Mouse (Mus musculus) embryonic facial prominence, embryonic 13.5 days (tissue): Measurements from ENCODE around the gene Ccdc42. TPM values are rescaled to one million over a fixed set of nuclear protein-coding genes. Genes with fewer than 3 reads are reported as not detected.
A peak's percentile ranks its signal among the peaks of the same experiment; 100 is the strongest.

Experiments
- ATAC-seq: fragments of 200-750 bp; cut with Nextera tagmentation; 2 replicates; pipeline ENCODE4 v1.8.0; 2017; ENCODE audit warnings: low read depth; ENCODE audit not compliant: insufficient number of reproducible peaks, insufficient read depth, low FRiP score, low TSS enrichment
- H3K27ac ChIP-seq: fragments of 300-500 bp; sonication (generic); 2 replicates; pipeline ENCODE4 v1.5.1; 2015; ENCODE audit warnings: moderate library complexity, mild to moderate bottlenecking, inconsistent platforms
- H3K27me3 ChIP-seq: fragments of 300-500 bp; sonication (generic); 2 replicates; pipeline ENCODE4 v1.6.1; 2015; ENCODE audit warnings: mild to moderate bottlenecking, inconsistent platforms
- H3K36me3 ChIP-seq: fragments of 300-500 bp; sonication (generic); 2 replicates; pipeline ENCODE4 v1.6.1; 2015; ENCODE audit warnings: mild to moderate bottlenecking, inconsistent platforms
- H3K4me1 ChIP-seq: fragments of 300-500 bp; sonication (generic); 2 replicates; pipeline ENCODE4 v1.6.1; 2015; ENCODE audit warnings: inconsistent platforms
- H3K4me2 ChIP-seq: fragments of 300-500 bp; sonication (generic); 2 replicates; pipeline ENCODE4 v1.6.1; 2015; ENCODE audit warnings: moderate library complexity, mild to moderate bottlenecking, inconsistent platforms
- H3K4me3 ChIP-seq: fragments of 300-500 bp; sonication (generic); 2 replicates; pipeline ENCODE4 v1.5.1; 2015; ENCODE audit warnings: mild to moderate bottlenecking, inconsistent platforms
- H3K9ac ChIP-seq: fragments of 300-500 bp; sonication (generic); 2 replicates; pipeline ENCODE4 v1.6.1; 2015; ENCODE audit warnings: mild to moderate bottlenecking, inconsistent platforms
- H3K9me3 ChIP-seq: fragments of 300-500 bp; sonication (generic); 2 replicates; pipeline ENCODE4 v1.6.1; 2016; ENCODE audit warnings: inconsistent platforms
- WGBS: fragments of 180-500 bp; shearing (Covaris S2); methylation state at CpG from one replicate; pipeline ENCODE4 v1.1.7; 2015; ENCODE audit warnings: mixed read lengths; 5-methylcytosine and 5-hydroxymethylcytosine counted together
- polyA plus RNA-seq: library from polyadenylated mRNA; unstranded; fragments of >200 nt; fragmentation: Nextera tagmentation; extraction: Ambion mirVana; gene quantifications from 2 replicates; pipeline ENCODE4 v1.2.1, GENCODE M21; 2015

The Ccdc42 gene
- polyA plus RNA-seq: 0.26 TPM in 1 of 2 replicates, not detected in the other

DNA sequence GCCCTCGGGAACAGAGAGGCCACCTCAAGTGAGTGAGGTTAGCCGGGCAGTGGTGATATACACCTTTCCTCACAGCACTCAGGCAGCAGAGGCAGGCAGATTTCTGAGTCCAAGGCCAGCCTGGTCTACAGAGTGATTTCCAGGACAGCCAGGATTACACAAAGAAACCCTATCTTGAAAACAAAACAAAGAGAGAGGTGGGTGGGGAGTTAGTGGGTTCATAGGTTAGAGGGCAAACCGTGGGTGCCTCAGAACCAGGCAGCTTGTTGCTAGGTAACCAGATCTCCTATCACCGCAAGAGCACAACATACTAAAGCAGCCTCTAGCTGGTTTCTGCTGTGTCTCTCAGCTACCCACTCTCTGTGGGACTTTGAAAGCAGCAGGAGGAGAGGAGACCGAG, at the start of gene Ccdc42:
Ccdc42 (plus strand) TSS at position 301 of the 400 bp plus-strand sequence.
- H3K9ac ChIP-seq: peak within 1 kb of the TSS; percentile 44; the same call in 1 of the 2 replicates
- H3K9me3 ChIP-seq: no peaks in the 10 kb centered on the region
- H3K4me1 ChIP-seq: peaks cover 4% of the 10 kb centered on the region; the same call in 1 of the 2 replicates
- no peak for ATAC-seq
- H3K4me3 ChIP-seq: no peak within 1 kb of the TSS
- no peaks in the 10 kb centered on the region for H3K27me3 ChIP-seq
- 71% methylated on average over 5 of the region's 5 CpGs for WGBS
- no peaks in the 10 kb centered on the region for H3K36me3 ChIP-seq
- no peak within 1 kb of the TSS for H3K27ac ChIP-seq
- no peak within 1 kb of the TSS for H3K4me2 ChIP-seq

DNA sequence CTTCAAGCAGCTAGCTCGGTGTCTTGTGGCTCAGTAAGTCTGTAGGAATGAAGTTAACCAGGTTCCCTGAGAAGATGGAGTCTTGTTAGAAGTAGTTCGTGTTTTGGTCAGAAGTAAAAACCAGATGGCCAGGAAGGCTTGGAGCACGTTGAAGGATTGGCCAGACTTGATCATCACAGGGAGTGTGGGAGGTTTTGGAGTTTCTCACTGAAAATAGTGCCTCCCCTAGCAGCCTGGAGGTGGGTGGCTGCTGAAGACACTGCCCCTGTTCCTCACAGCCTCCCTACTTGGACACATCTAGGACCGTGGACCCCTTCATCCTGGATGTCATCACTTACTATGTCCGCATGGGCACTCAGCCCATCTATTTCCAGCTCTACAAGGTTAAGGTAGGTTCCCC, 47.2 kb upstream of the Ccdc42 start:
- H3K27me3 ChIP-seq: no peaks in the 10 kb centered on the region
- no peak overlapping the region for H3K4me3 ChIP-seq
- no peak overlapping the region for H3K4me2 ChIP-seq
- no peaks in the 10 kb centered on the region for H3K36me3 ChIP-seq
- whole genome bisulfite sequencing: 59% methylated on average over 5 of the region's 5 CpGs
- H3K9me3 ChIP-seq: no peaks in the 10 kb centered on the region
- no peak overlapping the region for H3K9ac ChIP-seq
- ATAC-seq: no peak
- no peak overlapping the region for H3K27ac ChIP-seq
- H3K4me1 ChIP-seq: 0 out of 2 replicates have a peak, but pooled peaks cover 5% of the 10 kb centered on the region

DNA sequence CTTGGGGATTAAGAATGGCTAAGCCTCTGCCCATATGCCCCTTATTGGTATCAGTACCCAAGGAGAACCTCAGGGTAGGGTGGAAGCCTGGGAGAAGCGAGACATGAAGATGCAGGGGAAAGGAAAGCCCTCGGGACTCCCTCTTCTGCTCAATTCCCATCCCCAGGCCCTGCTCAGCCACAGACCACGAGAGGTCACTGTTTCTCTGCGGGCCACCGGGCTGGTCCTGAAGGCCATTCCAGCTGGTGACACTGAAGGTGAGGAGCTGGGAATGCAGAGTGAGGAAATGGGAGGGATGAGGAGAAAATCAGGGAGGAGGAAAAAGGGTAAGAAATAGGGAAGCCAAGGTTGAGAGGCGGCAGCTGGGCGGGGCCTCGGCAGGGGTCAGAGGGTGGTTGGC, 42.3 kb upstream of the Ccdc42 start:
- H3K4me1 ChIP-seq: peaks cover 7% of the 10 kb centered on the region; the same call in 1 of the 2 replicates
- no peaks in the 10 kb centered on the region for H3K27me3 ChIP-seq
- no peak overlapping the region for H3K4me3 ChIP-seq
- H3K36me3 ChIP-seq: no peaks in the 10 kb centered on the region
- H3K9ac ChIP-seq: no peak overlapping the region
- H3K27ac ChIP-seq: no peak overlapping the region
- 9% methylated on average over 8 of the region's 8 CpGs for WGBS
- H3K4me2 ChIP-seq: no peak overlapping the region; the same call in 1 of the 2 replicates
- H3K9me3 ChIP-seq: no peaks in the 10 kb centered on the region
- ATAC-seq: no peak

DNA sequence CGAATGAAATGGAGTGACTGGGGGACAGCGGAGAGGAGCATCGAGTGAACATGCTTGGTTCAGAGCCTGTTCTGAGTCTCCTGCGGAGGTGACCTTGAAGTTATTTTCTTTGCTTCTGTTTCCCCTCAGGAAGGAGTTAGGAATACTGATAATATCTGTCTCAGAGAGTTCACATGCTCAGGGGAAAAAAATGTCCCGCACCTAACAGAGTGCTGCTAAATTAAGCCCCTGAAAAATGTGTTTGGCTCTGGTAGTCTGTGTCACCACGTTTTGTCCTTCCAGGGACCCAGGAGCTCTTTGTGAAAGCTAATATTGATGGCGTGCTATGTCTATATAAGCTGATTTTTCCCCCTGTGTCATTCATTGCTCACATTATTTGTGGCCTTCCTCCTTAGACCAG, 41.6 kb upstream of the Ccdc42 start:
- Histone ChIP-seq H3K36me3 (no peaks in the 10 kb centered on the region), H3K4me2 (no peak overlapping the region), H3K27me3 (no peaks in the 10 kb centered on the region), H3K27ac (no peak overlapping the region), H3K9me3 (no peaks in the 10 kb centered on the region), H3K4me3 (no peak overlapping the region), H3K9ac (no peak overlapping the region), H3K4me1 (peaks cover 7% of the 10 kb centered on the region; the same call in 1 of the 2 replicates)
- no peak for ATAC-seq
- WGBS: 45% methylated on average over 7 of the region's 7 CpGs

DNA sequence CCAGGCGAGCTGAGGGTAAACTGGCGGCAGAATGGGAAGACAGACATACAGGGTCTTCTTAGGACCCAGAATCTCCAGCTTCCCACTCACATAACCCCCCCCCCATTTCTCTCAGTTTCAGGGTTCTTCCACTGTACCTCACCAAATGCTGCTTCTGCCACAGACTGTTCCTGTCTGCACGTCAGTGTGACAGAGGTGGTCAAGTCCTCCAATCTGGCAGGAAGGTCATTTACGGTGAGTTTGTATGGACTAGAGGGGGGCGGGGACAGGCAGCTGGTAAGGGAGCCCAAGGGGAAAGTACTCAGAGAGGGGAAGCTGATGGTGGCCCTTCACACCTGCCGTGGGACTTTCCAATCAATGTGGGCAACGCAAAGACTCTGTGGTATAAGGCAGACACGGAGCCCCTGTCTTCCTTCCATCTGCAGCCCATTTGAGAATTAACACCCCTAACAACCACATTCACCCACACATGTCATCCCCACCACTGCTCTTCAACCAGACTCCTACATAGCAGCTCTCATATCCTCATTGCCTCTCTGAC, 41.1 kb upstream of the Ccdc42 start:
- Histone ChIP-seq H3K4me1 (peaks cover 7% of the 10 kb centered on the region; the same call in 1 of the 2 replicates), H3K9me3 (no peaks in the 10 kb centered on the region), H3K4me3 (no peak overlapping the region), H3K27me3 (no peaks in the 10 kb centered on the region), H3K36me3 (no peaks in the 10 kb centered on the region), H3K9ac (no peak overlapping the region), H3K27ac (no peak overlapping the region), H3K4me2 (no peak overlapping the region)
- no peak for ATAC-seq
- whole genome bisulfite sequencing: 74% methylated on average over 8 of the region's 8 CpGs

DNA sequence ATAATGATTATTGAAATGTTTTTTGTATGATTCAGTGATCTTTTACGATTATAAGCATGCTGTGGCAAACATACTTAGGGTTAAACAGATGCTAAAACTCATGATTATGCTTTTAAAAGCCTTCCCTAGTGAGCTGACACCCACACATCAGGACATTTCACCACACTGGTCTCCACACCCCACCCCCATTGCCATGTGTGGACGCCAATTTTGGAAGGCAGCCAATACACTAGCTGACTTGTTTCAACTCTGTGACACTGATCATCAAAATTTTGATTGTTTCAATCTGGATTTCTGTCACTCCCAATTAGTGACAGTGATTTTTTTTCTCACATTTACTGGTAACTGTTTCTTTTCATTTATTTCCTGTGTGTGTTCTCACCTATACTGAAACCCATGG, 39.3 kb upstream of the Ccdc42 start:
- Histone ChIP-seq H3K27me3 (no peaks in the 10 kb centered on the region), H3K4me3 (no peak overlapping the region), H3K9ac (no peak overlapping the region), H3K9me3 (no peaks in the 10 kb centered on the region), H3K4me2 (no peak overlapping the region), H3K27ac (no peak overlapping the region), H3K4me1 (peaks cover 7% of the 10 kb centered on the region; the same call in 1 of the 2 replicates), H3K36me3 (no peaks in the 10 kb centered on the region)
- 58% methylated on average over 2 of the region's 2 CpGs for WGBS
- ATAC-seq: no peak

DNA sequence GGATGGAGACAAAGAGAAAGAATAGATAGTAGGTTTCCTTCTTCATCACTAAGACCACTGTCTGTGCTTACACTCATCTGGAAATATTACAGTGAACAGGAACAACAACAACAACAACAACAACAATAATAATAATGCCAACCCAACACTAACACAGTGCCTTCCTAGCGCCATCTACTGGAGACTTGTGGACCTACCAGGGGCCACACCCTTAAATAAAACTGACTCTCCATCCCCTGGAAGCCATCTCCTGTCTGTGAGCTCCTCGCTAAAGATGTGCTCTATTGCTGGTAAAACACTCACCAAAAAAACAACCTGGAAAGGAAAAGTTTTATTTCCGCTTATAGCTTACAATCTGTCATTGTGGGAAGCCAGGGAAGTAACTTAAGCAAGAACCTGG, 37.2 kb upstream of the Ccdc42 start:
- H3K36me3 ChIP-seq: no peaks in the 10 kb centered on the region
- no peak overlapping the region for H3K9ac ChIP-seq
- H3K27me3 ChIP-seq: no peaks in the 10 kb centered on the region
- H3K4me2 ChIP-seq: no peak overlapping the region
- ATAC-seq: no peak
- H3K27ac ChIP-seq: no peak overlapping the region
- H3K4me1 ChIP-seq: peaks cover 6% of the 10 kb centered on the region; the same call in 1 of the 2 replicates
- 53% methylated on average over 3 of the region's 3 CpGs for WGBS
- no peaks in the 10 kb centered on the region for H3K9me3 ChIP-seq
- no peak overlapping the region for H3K4me3 ChIP-seq

DNA sequence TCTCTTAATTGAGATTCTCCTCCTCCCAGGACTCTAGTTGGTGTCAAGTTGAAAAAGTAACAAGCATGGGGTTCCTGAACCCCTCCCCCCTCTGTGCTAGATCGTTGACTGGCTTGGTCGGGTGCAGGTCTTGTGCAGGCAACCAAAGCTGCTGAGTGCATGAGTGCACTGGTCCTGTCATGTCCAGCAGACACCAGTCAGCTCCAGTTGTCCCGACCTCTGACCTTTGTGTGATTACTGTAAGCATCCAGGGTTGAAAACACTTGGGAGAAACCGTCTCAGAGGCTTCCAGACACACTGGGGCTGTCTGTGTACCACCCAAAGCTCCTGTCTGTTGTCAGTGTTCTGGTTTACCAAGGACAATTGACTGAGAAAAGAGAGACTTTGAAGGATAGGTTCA, 36.5 kb upstream of the Ccdc42 start:
- no peak overlapping the region for H3K4me2 ChIP-seq
- H3K9me3 ChIP-seq: no peaks in the 10 kb centered on the region
- WGBS: 50% methylated on average over 4 of the region's 4 CpGs
- H3K27me3 ChIP-seq: peaks cover under 1% of the 10 kb centered on the region; the same call in 1 of the 2 replicates
- H3K4me1 ChIP-seq: no peaks in the 10 kb centered on the region
- H3K4me3 ChIP-seq: no peak overlapping the region
- H3K27ac ChIP-seq: no peak overlapping the region
- H3K9ac ChIP-seq: no peak overlapping the region
- ATAC-seq: no peak
- no peaks in the 10 kb centered on the region for H3K36me3 ChIP-seq

DNA sequence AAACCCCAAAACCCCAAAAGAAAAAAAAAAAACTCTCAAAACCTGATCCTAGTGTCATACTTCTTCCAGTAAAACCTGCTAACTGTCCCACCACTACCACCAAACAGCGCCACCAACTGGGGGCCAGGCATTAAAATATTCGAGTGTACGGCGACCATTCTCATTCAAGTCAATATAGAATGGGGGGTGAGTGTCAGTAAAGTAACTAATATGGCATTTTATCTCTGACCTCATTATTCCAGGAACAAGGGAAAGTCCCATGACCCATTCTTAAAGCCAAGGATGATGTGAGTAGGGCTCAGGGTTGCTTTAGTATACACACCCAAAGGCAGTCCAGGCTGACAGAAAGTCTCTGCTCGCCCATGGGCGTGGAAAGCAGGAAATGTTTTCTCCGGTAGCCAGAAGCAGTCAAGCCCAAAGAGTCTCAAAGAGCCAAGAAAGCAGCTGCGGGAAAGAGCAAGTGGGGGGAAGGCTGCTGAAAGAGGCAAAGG, 32.8 kb upstream of the Ccdc42 start:
- no peak overlapping the region for H3K9ac ChIP-seq
- 31% methylated on average over 8 of the region's 8 CpGs for WGBS

DNA sequence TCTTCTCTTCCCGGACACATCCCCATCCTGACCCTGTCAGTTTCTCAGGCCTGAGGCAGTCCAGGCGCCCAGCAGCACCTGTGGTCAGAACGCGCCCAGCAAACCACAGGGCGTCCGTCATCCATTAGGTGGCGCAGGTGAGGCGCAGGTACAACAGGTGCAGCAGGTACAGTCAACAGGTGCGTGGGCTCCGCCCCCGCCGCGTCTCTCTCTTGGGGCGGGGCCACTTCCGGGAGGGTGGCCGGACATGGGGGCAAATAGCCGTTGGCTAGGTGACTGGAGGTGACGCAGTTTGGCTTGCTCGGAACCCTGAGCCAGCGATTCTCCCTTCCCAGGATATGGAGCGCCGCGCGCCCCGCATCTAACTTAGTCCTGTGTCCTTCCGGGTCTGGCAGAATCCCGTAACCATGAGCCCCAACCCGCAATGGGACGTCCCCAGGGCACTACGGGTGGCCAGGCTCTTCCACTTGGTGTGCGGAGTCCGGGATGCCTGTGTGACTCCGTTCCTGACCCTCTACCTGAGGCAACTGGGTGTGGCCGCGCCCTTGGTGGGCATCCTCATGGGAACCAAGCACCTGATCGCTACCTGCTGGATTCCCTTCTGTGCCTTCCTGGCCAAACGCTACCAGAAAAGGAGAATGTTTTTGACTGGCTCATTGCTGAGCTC, 30.8 kb upstream of the Ccdc42 start, which contains the start of gene Mfsd6l:
Mfsd6l (plus strand) TSS at position 269 of the 667 bp plus-strand sequence.
- H3K4me3 ChIP-seq: peak within 1 kb of the TSS; percentile 30
- no peak within 1 kb of the TSS for H3K27ac ChIP-seq
- WGBS: 5% methylated on average over 37 of the region's 37 CpGs
- H3K36me3 ChIP-seq: no peaks in the 10 kb centered on the region
- H3K9me3 ChIP-seq: no peaks in the 10 kb centered on the region
- H3K27me3 ChIP-seq: peaks cover 23% of the 10 kb centered on the region
- H3K4me2 ChIP-seq: peak within 1 kb of the TSS; percentile 53
- no peak for ATAC-seq
- 0 out of 2 replicates have a peak within 1 kb of the TSS, but pooled peaks have one; percentile 46 for H3K9ac ChIP-seq
- peaks cover 6% of the 10 kb centered on the region; the same call in 1 of the 2 replicates for H3K4me1 ChIP-seq

More for the DNA sequence above, 32.8 kb upstream of the Ccdc42 start:
- no peak overlapping the region for H3K27ac ChIP-seq
- peaks cover 20% of the 10 kb centered on the region for H3K27me3 ChIP-seq
- H3K9me3 ChIP-seq: no peaks in the 10 kb centered on the region
- H3K4me2 ChIP-seq: no peak overlapping the region
- no peak for ATAC-seq
- no peaks in the 10 kb centered on the region for H3K36me3 ChIP-seq
- H3K4me3 ChIP-seq: no peak overlapping the region
- H3K4me1 ChIP-seq: peaks cover 6% of the 10 kb centered on the region; the same call in 1 of the 2 replicates

DNA sequence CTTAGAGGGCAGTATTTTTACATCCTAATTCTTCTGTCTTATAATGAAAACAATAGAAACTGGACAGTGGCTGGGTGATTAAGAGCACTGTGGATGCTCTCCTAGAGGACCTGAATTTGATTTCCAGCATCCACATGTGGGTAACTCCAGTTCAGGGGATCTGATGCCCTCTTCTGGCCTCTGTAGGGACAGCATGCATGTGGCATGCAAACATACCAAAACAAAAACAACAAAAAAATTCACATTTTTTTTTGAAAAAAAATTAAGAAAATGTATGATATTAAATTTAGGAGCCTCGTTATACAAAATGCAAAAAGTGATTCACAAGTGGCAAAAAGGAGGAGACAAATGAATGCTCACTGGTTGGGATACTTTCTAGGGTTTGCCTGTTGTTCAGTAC, 27.3 kb upstream of the Ccdc42 start:
- H3K36me3 ChIP-seq: no peaks in the 10 kb centered on the region
- no peak overlapping the region for H3K4me3 ChIP-seq
- H3K9ac ChIP-seq: no peak overlapping the region
- H3K27ac ChIP-seq: no peak overlapping the region
- no peaks in the 10 kb centered on the region for H3K9me3 ChIP-seq
- ATAC-seq: no peak
- H3K4me2 ChIP-seq: no peak overlapping the region
- H3K4me1 ChIP-seq: peaks cover 6% of the 10 kb centered on the region; the same call in 1 of the 2 replicates
- H3K27me3 ChIP-seq: peaks cover 24% of the 10 kb centered on the region
- WGBS: 46% methylated on average over 1 of the region's 1 CpGs
